Mouse (Mus musculus) brain, embryonic 14.5 days (tissue): ENCODE results near the gene Ube2f. TPM values are rescaled to one million over a fixed set of nuclear protein-coding genes. Genes with fewer than 3 reads are reported as not detected.

ENCODE experiments used
- DNase-seq: peaks from one replicate; pipeline ENCODE4 v3.0.0-alpha.2; 2011; ENCODE audit warnings: low read depth
- CTCF ChIP-seq: fragments of 200-500 bp; IDR thresholded peaks from 2 replicates; pipeline ENCODE4 v1.5.1; 2012; ENCODE audit warnings: inconsistent platforms, mild to moderate bottlenecking, moderate library complexity, borderline replicate concordance; ENCODE audit not compliant: insufficient read depth, insufficient read length; ENCODE audit errors: extremely low read depth
- POLR2A ChIP-seq: fragments of 200-500 bp; IDR thresholded peaks from 2 replicates; pipeline ENCODE4 v1.6.1; 2012; ENCODE audit warnings: mild to moderate bottlenecking, inconsistent platforms, borderline replicate concordance; ENCODE audit not compliant: poor library complexity, insufficient read depth, insufficient read length, severe bottlenecking; ENCODE audit errors: extremely low read depth
- polyA plus RNA-seq: library from polyadenylated mRNA; depleted of rRNA; stranded (reverse); fragments of >200 nt; gene quantifications from 2 replicates; pipeline ENCODE4 v1.2.3, GENCODE M21; 2012; rRNA removed

The Ube2f gene
- polyA plus RNA-seq, 1 experiment: 45.8 TPM

- no peak for DNase-seq
- TF ChIP-seq POLR2A (no peak), CTCF (no peak)
Measured at GRCm38 (mm10) chr1:91304621-91305020, 54.5 kb downstream of the Ube2f start.

GRCm38 (mm10) chr1:91309366-91310085 is 59.4 kb downstream of the Ube2f start:
- no peak for DNase-seq
- TF ChIP-seq POLR2A (no peak), CTCF (no peak)

- DNase-seq: no peak
- TF ChIP-seq CTCF (no peak), POLR2A (no peak)
Measured at GRCm38 (mm10) chr1:91312273-91312672, 62.2 kb downstream of the Ube2f start.

GRCm38 (mm10) chr1:91313251-91313650 is 63.1 kb downstream of the Ube2f start:
- DNase-seq: peak; percentile 50
- TF ChIP-seq CTCF (no peak), POLR2A (no peak)

- no peak for DNase-seq
- TF ChIP-seq CTCF (no peak), POLR2A (no peak)
Measured at GRCm38 (mm10) chr1:91317656-91318055, 67.6 kb downstream of the Ube2f start.

GRCm38 (mm10) chr1:91321760-91322438 is 71.8 kb downstream of the Ube2f start, which contains the start of gene Espnl:
Gene Espnl, plus strand, starts transcription at chr1:91322075.
- TF ChIP-seq POLR2A (no peak), CTCF (no peak)
- DNase-seq: no peak

GRCm38 (mm10) chr1:91324646-91325045 is 74.5 kb downstream of the Ube2f start:
- TF ChIP-seq POLR2A (no peak), CTCF (no peak)
- DNase-seq: no peak

GRCm38 (mm10) chr1:91325488-91326042 is 75.5 kb downstream of the Ube2f start:
- no peak for TF ChIP-seq POLR2A
- no peak for TF ChIP-seq CTCF
- no peak for DNase-seq

- no peak for TF ChIP-seq POLR2A
- no peak for TF ChIP-seq CTCF
Measured at GRCm38 (mm10) chr1:91332102-91332501, 82.0 kb downstream of the Ube2f start.

GRCm38 (mm10) chr1:91333582-91333981 is 83.5 kb downstream of the Ube2f start:
- TF ChIP-seq CTCF: no peak
- no peak for TF ChIP-seq POLR2A
- DNase-seq: no peak

More at GRCm38 (mm10) chr1:91332102-91332501, 82.0 kb downstream of the Ube2f start:
- no peak for DNase-seq

GRCm38 (mm10) chr1:91337355-91337754 is 87.3 kb downstream of the Ube2f start:
- no peak for DNase-seq
- TF ChIP-seq CTCF (no peak), POLR2A (no peak)

Other genes with a start within 250 kb of the Ube2f start
- gene Rbm44, start 105.2 kb upstream of the Ube2f start, polyA plus RNA-seq: 0.19 and 0.26 TPM in 2 replicates
- 2.6 and 3.8 TPM in 2 replicates for gene Ramp1, start 70.5 kb upstream of the Ube2f start, polyA plus RNA-seq
- gene Scly, start 48.0 kb downstream of the Ube2f start, polyA plus RNA-seq: 11.9 and 12.7 TPM in 2 replicates
- gene Espnl, start 71.8 kb downstream of the Ube2f start, polyA plus RNA-seq: 0.08 and 0.10 TPM in 2 replicates
- gene Klhl30, start 100.7 kb downstream of the Ube2f start, polyA plus RNA-seq: 0.15 and 0.22 TPM in 2 replicates
- 0.26 and 0.40 TPM in 2 replicates for gene Erfe, start 116.1 kb downstream of the Ube2f start, polyA plus RNA-seq
- 118 and 128 TPM in 2 replicates for gene Ilkap, start 148.5 kb downstream of the Ube2f start, polyA plus RNA-seq
- gene Hes6, start 163.7 kb downstream of the Ube2f start, polyA plus RNA-seq: 144 and 245 TPM in 2 replicates
- gene Per2, start 209.0 kb downstream of the Ube2f start, polyA plus RNA-seq: 8.9 and 9.4 TPM in 2 replicates
- gene Traf3ip1, start 244.3 kb downstream of the Ube2f start, polyA plus RNA-seq: 18.3 and 20.1 TPM in 2 replicates